Comparison of ENCODE assay signal across 8 mouse cellular contexts in the genomic region with DNA sequence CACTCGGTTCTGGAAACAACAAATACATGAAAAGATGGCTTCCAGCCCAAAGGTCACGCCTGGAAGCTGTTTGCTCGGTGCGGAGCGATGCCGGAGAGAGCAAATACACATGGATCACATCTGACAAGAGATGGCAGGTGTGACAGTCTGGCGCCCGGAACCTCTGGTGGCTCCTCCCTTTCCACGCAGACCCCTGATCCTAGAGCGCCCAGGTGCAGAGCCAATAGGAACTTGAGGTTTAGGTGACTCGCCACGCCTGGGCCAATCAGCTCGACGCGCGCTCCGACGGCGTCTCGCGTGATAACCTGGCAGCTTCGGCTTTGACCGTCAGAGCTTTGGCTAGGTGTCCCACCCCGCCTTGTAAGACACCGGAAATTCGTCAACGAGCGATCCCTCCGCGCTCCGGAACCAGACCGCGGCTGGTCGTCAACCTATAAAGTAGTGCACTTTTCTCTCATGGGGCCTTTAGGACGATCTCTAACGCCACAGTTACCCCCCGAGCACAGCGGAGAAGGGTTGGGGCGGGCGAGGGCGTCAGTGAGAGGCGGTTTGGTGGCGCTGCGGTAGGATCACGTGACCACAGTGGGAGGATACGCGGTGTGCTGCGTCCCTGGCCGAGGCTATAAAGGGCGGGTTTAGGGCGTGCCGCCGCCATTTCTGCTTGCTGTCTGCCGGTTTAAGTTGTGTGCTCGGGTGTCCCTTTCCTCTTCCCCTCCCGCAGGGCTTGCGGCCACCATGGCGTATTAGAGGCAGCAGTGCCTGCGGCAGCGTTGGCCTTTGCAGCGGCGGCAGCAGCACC. TPM values are rescaled to one million over a fixed set of nuclear protein-coding genes. Genes with fewer than 3 reads are reported as not detected.
DNase-seq lines count a peak whose midpoint lies in the region; ATAC-seq and TF ChIP-seq lines count a peak whose summit lies in the region.

Gene Atf4, plus strand, starts transcription at position 338 of the 799 bp plus-strand sequence.

- H3K4me1 ChIP-seq in embryonic facial prominence, embryonic 14.5 days (ENCODE audit: control insufficient read depth, insufficient read depth, low read length), result peaks cover 13% of the 10 kb centered on the region
- H3K4me1 ChIP-seq in heart, adult 2 months (ENCODE audit: control insufficient read depth, insufficient read depth, low read length), result peaks cover 16% of the 10 kb centered on the region
- H3K4me1 ChIP-seq in limb, embryonic 13.5 days, result peaks cover 64% of the 10 kb centered on the region
- peaks cover 29% of the 10 kb centered on the region for H3K4me1 ChIP-seq in midbrain, embryonic 16.5 days (ENCODE audit: control insufficient read depth, insufficient read depth, low read length)

- H3K27ac ChIP-seq in embryonic facial prominence, embryonic 14.5 days (replicated peaks; ENCODE audit: low read depth, low read length), result peak within 1 kb of the TSS; percentile 94
- H3K27ac ChIP-seq in heart, adult 2 months, result peak within 1 kb of the TSS; percentile 99
- H3K27ac ChIP-seq in limb, embryonic 13.5 days, result peak within 1 kb of the TSS; percentile 98
- peak within 1 kb of the TSS; percentile 97 for H3K27ac ChIP-seq in midbrain, embryonic 16.5 days (ENCODE audit: low read length)

- no peaks in the 10 kb centered on the region for H3K27me3 ChIP-seq in embryonic facial prominence, embryonic 14.5 days (replicated peaks; ENCODE audit: control insufficient read depth, insufficient read depth, low read length)
- no peaks in the 10 kb centered on the region for H3K27me3 ChIP-seq in heart, adult 2 months (ENCODE audit: control insufficient read depth, insufficient read depth, low read length)
- no peaks in the 10 kb centered on the region for H3K27me3 ChIP-seq in limb, embryonic 13.5 days
- no peaks in the 10 kb centered on the region for H3K27me3 ChIP-seq in midbrain, embryonic 16.5 days (ENCODE audit: control insufficient read depth, insufficient read depth, low read depth, low read length)

- H3K9me3 ChIP-seq in embryonic facial prominence, embryonic 14.5 days (ENCODE audit: control insufficient read depth, low read length), result no peaks in the 10 kb centered on the region
- no peaks in the 10 kb centered on the region for H3K9me3 ChIP-seq in limb, embryonic 13.5 days
- H3K9me3 ChIP-seq in midbrain, embryonic 16.5 days (replicated peaks; ENCODE audit: control insufficient read depth, low read length, poor library complexity, severe bottlenecking), result no peaks in the 10 kb centered on the region

- peaks cover 58% of the 10 kb centered on the region for H3K36me3 ChIP-seq in embryonic facial prominence, embryonic 14.5 days (ENCODE audit: control insufficient read depth, insufficient read depth, low read length)
- H3K36me3 ChIP-seq in heart, adult 2 months (ENCODE audit: control insufficient read depth, insufficient read depth, low read length), result peaks cover 19% of the 10 kb centered on the region
- peaks cover 59% of the 10 kb centered on the region for H3K36me3 ChIP-seq in limb, embryonic 13.5 days
- peaks cover 25% of the 10 kb centered on the region for H3K36me3 ChIP-seq in midbrain, embryonic 16.5 days (ENCODE audit: control insufficient read depth, insufficient read depth, low read length)

- TF ChIP-seq CTCF in heart, adult 2 months (IDR thresholded peaks at IDR 0.05), result no peak

- H3K79me2 ChIP-seq in heart, adult 2 months (replicated peaks; ENCODE audit: control insufficient read depth, insufficient read depth, low read length), result no peaks in the 10 kb centered on the region

- peak; percentile 95 for ATAC-seq in embryonic facial prominence, embryonic 14.5 days (ENCODE audit: low read depth)
- peak; percentile 95 for ATAC-seq in limb, embryonic 13.5 days (ENCODE audit: low FRiP score, low read depth)
- ATAC-seq in midbrain, embryonic 16.5 days, result peak; percentile 98

- intact Hi-C loops in heart, adult 2 months (cut with DNase I), result loop anchor here (1.0 to 10.0 kb wide), 3 partner anchors 21 to 940 kb away; partner anchors contain the start of genes Mief1 and Mrtfa

- peak within 1 kb of the TSS; percentile 100 for H3K9ac ChIP-seq in embryonic facial prominence, embryonic 14.5 days (ENCODE audit: low read depth, low read length)
- H3K9ac ChIP-seq in heart, adult 2 months (ENCODE audit: low read depth, low read length), result peak within 1 kb of the TSS; percentile 98
- H3K9ac ChIP-seq in limb, embryonic 13.5 days, result peak within 1 kb of the TSS; percentile 100
- H3K9ac ChIP-seq in midbrain, embryonic 16.5 days (ENCODE audit: low read depth, low read length), result peak within 1 kb of the TSS; percentile 96

- WGBS in embryonic facial prominence, embryonic 14.5 days, result 0% methylated on average over 50 of the region's 62 CpGs
- under 1% methylated on average over 59 of the region's 62 CpGs for WGBS in heart, adult 2 months
- WGBS in limb, embryonic 13.5 days, result under 1% methylated on average over 62 of the region's 62 CpGs
- under 1% methylated on average over 59 of the region's 62 CpGs for WGBS in midbrain, embryonic 16.5 days

- TF ChIP-seq EP300 in heart, adult 2 months (IDR thresholded peaks at IDR 0.05; ENCODE audit: insufficient read depth, low read depth, low read length), result peak; percentile 94

- H3K4me3 ChIP-seq in embryonic facial prominence, embryonic 14.5 days (ENCODE audit: low read depth, low read length), result peak within 1 kb of the TSS; percentile 96
- H3K4me3 ChIP-seq in heart, adult 2 months, result peak within 1 kb of the TSS; percentile 100
- H3K4me3 ChIP-seq in limb, embryonic 13.5 days, result peak within 1 kb of the TSS; percentile 100
- H3K4me3 ChIP-seq in midbrain, embryonic 16.5 days (ENCODE audit: low read depth, low read length), result peak within 1 kb of the TSS; percentile 70

- DNase-seq in 3T3-L1 (ENCODE audit: low read depth, low spot score), result peak; percentile 98
- DNase-seq in adrenal gland, postnatal 4 days (ENCODE audit: low spot score in 2 of 2), result peak; percentile 86 to 97
- DNase-seq in embryonic facial prominence, embryonic 14.5 days (ENCODE audit: low spot score), result peak; percentile 100
- peak; percentile 97 to 98 for DNase-seq in heart, adult 2 months
- peak; percentile 98 to 99 for DNase-seq in kidney, adult 8-10 months
- peak; percentile 96 to 98 for DNase-seq in spleen, postnatal 10 days (ENCODE audit: low spot score in 2 of 2)

- TF ChIP-seq POLR2A in heart, adult 2 months (IDR thresholded peaks at IDR 0.05; ENCODE audit: insufficient read depth, low read depth, low read length), result peak; percentile 100

- H3K4me2 ChIP-seq in embryonic facial prominence, embryonic 14.5 days (ENCODE audit: low read depth, low read length), result peak within 1 kb of the TSS; percentile 94
- peak within 1 kb of the TSS; percentile 96 for H3K4me2 ChIP-seq in limb, embryonic 13.5 days (replicated peaks)
- H3K4me2 ChIP-seq in midbrain, embryonic 16.5 days (ENCODE audit: low read length), result peak within 1 kb of the TSS; percentile 94

RNA-seq across cellular contexts. Expression of gene Atf4, which starts in this region (rescaled TPM):
- total RNA-seq in adrenal gland, postnatal 4 days (2021), result 100 to 1,000 TPM; 145 to 157 TPM
- polyA plus RNA-seq in embryonic facial prominence, embryonic 14.5 days (2014; fragmentation: Nextera tagmentation; extraction: Ambion mirVana), result 132 and 140 TPM in 2 replicates
- 10 to 100 TPM; 69.6 to 78.5 TPM for total RNA-seq in heart, adult 2 months (2021)
- polyA plus RNA-seq in heart, adult 2 months (2012; rRNA removed), result 65.6 and 108 TPM in 2 replicates
- polyA plus RNA-seq in limb, embryonic 13.5 days (2015; fragmentation: Nextera tagmentation; extraction: Ambion mirVana), result 124 and 134 TPM in 2 replicates
- polyA plus RNA-seq in midbrain, embryonic 16.5 days (2015; fragmentation: Nextera tagmentation; extraction: Ambion mirVana), result 125 and 131 TPM in 2 replicates

Comparison
In these comparisons a context has a peak if more than half of its experiments do, and no peak if none do; other contexts are left out.
1. Peak in every context shown above with its lines: DNase-seq, ATAC-seq, H3K4me3 ChIP-seq and H3K27ac ChIP-seq.